In the genomic region with DNA sequence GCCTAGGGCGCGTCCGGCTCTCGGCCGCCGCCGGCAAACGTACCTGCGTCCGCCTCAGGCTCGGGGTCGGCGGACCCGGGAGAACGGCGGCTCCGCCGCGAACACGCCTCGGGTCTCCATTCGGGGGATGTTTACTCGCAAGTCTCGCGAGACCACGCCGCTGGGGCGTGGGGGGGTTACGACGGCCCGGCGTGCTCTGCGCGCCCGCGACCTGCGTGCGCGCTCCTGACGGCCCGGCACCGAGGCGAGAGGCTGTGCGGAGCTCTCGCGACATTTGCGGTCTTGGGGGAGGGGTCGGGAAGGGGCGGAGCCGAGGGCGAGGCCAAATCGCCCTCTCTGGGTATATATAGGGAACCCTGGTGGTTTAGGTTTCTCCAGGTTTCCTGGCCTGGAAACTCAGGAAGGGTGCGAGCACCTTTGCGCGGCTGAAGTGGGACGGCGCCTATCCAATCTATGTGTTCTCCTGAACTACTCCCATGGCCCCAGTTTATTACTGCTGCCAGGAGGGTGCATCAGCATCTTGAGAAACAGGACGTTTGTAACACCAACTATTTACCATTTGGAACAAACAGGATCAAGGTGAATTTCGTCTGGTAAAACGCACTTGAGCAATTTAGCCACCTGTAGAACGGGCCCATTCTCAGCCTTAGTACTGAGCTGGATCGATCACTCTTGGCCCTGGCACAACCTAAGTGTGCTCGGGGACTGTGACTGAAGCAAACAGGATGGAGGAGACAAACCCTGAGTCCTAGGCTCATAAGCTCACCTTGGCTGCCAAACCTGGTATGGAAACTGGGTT, we compare ENCODE assay signal across 8 mouse cellular contexts. TPM values are rescaled to one million over a fixed set of nuclear protein-coding genes. Genes with fewer than 3 reads are reported as not detected.
DNase-seq lines count a peak whose midpoint lies in the region; ATAC-seq and TF ChIP-seq lines count a peak whose summit lies in the region.

A gene (minus strand): TSS at position 133 of the 799 bp plus-strand sequence.

- H3K4me3 ChIP-seq in forebrain, embryonic 15.5 days, result peak within 1 kb of the TSS; percentile 79
- H3K4me3 ChIP-seq in lung, adult 2 months (replicated peaks; ENCODE audit: extremely low read depth, low read depth, low read length), result peak within 1 kb of the TSS; percentile 64

- peak; percentile 99 for DNase-seq in ES-CJ7 (ENCODE audit: low read depth, low spot score)
- DNase-seq in cerebellum, adult 11 months, result peak; percentile 98
- DNase-seq in heart, postnatal 25 days (ENCODE audit: low spot score), result peak; percentile 96
- DNase-seq in layer of hippocampus, adult 18-20 months (ENCODE audit: low spot score in 2 of 2), result peak; percentile 98
- peak; percentile 99 for DNase-seq in lung, adult 2 months
- DNase-seq in thymus, adult 18-20 months, result peak; percentile 94 to 95

- H3K9ac ChIP-seq in forebrain, embryonic 15.5 days (replicated peaks), result peak within 1 kb of the TSS; percentile 89

- H3K36me3 ChIP-seq in forebrain, embryonic 15.5 days, result peaks cover 14% of the 10 kb centered on the region

- no peak for TF ChIP-seq CTCF in lung, adult 2 months (IDR thresholded peaks at IDR 0.05; ENCODE audit: insufficient read depth, low read length)

- peak within 1 kb of the TSS; percentile 95 for H3K27ac ChIP-seq in forebrain, embryonic 15.5 days (replicated peaks)

- no peaks in the 10 kb centered on the region for H3K27me3 ChIP-seq in forebrain, embryonic 15.5 days

- H3K4me1 ChIP-seq in forebrain, embryonic 15.5 days, result peaks cover 34% of the 10 kb centered on the region
- H3K4me1 ChIP-seq in lung, adult 2 months (ENCODE audit: control insufficient read depth, insufficient read depth, low read length), result peaks cover 8% of the 10 kb centered on the region

- H3K4me2 ChIP-seq in forebrain, embryonic 15.5 days (replicated peaks), result peak within 1 kb of the TSS; percentile 90

- intact Hi-C loops in heart, postnatal 25 days (cut with DNase I), result no loop called here

- WGBS in forebrain, embryonic 15.5 days, result 6% methylated on average over 63 of the region's 63 CpGs
- WGBS in lung, adult 2 months, result 5% methylated on average over 60 of the region's 63 CpGs

- peak; percentile 96 for TF ChIP-seq POLR2A in lung, adult 2 months (IDR thresholded peaks at IDR 0.05; ENCODE audit: borderline replicate concordance, extremely low read depth, low read depth, low read length)

- H3K9me3 ChIP-seq in forebrain, embryonic 15.5 days, result no peaks in the 10 kb centered on the region

- peak; percentile 96 for ATAC-seq in forebrain, embryonic 15.5 days (replicated peaks)
- ATAC-seq in neutrophil, adult 5-6 weeks (ENCODE audit: extremely low read depth, insufficient number of reproducible peaks, low FRiP score, poor library complexity, severe bottlenecking), result peak; percentile 93

RNA-seq across cellular contexts. Expression of the gene that starts here (rescaled TPM):
- polyA plus RNA-seq in forebrain, embryonic 15.5 days (2015; fragmentation: Nextera tagmentation; extraction: Ambion mirVana), result 65.8 and 67.8 TPM in 2 replicates
- total RNA-seq in heart, postnatal 25 days (2021), result 10 to 100 TPM; 39.8 to 40.3 TPM
- 10 to 100 TPM; 68.3 to 74.0 TPM for total RNA-seq in layer of hippocampus, adult 18-20 months (2021)
- polyA plus RNA-seq in lung, adult 2 months (2012; rRNA removed), result 76.6 and 87.4 TPM in 2 replicates
- total RNA-seq in neutrophil, adult 5-6 weeks (2017), result 61.6 and 76.2 TPM in 2 replicates

Comparison
In these comparisons a context has a peak if more than half of its experiments do, and no peak if none do; other contexts are left out.
1. Peak in every context shown above with its lines: DNase-seq, ATAC-seq, H3K4me3 ChIP-seq and H3K27ac ChIP-seq.